Mouse (Mus musculus) brain, embryonic 14.5 days (tissue): ENCODE results near the gene Pgbd1. TPM values are rescaled to one million over a fixed set of nuclear protein-coding genes. Genes with fewer than 3 reads are reported as not detected.

ENCODE experiments used
- DNase-seq: peaks from one replicate; pipeline ENCODE4 v3.0.0-alpha.2; 2011; ENCODE audit warnings: low read depth
- CTCF ChIP-seq: fragments of 200-500 bp; IDR thresholded peaks from 2 replicates; pipeline ENCODE4 v1.5.1; 2012; ENCODE audit warnings: inconsistent platforms, mild to moderate bottlenecking, moderate library complexity, borderline replicate concordance; ENCODE audit not compliant: insufficient read depth, insufficient read length; ENCODE audit errors: extremely low read depth
- POLR2A ChIP-seq: fragments of 200-500 bp; IDR thresholded peaks from 2 replicates; pipeline ENCODE4 v1.6.1; 2012; ENCODE audit warnings: mild to moderate bottlenecking, inconsistent platforms, borderline replicate concordance; ENCODE audit not compliant: poor library complexity, insufficient read depth, insufficient read length, severe bottlenecking; ENCODE audit errors: extremely low read depth
- polyA plus RNA-seq: library from polyadenylated mRNA; depleted of rRNA; stranded (reverse); fragments of >200 nt; gene quantifications from 2 replicates; pipeline ENCODE4 v1.2.3, GENCODE M21; 2012

Gene Pgbd1
- polyA plus RNA-seq, 1 experiment: 4.9 TPM

DNA sequence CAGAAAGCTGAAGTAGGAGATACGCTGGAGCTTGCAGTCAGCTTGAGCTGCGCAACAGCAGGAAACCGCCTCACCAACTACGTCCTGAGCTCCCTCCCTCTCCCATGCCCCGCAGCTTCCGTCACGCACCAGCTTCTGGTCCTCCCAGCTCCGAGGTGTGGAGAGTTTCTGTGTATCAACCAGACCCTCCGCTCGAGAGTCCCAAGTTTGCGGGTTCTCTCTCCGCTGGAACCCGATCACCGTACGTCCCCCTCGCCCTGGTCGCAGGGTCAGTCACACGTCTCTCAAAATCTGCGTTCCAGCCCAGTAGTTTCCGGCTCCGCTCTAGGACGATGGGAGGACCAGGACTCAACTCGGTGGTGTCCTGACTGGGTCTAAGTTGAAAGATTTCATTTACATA, 12.6 kb upstream of the Pgbd1 start, which contains the start of gene Zscan26:
Gene Zscan26, minus strand, starts transcription at position 282 of the 400 bp plus-strand sequence.
- DNase-seq: peak; percentile 94
- peak; percentile 8; the same call in 1 of the 2 replicates for TF ChIP-seq POLR2A
- TF ChIP-seq CTCF: no peak

DNA sequence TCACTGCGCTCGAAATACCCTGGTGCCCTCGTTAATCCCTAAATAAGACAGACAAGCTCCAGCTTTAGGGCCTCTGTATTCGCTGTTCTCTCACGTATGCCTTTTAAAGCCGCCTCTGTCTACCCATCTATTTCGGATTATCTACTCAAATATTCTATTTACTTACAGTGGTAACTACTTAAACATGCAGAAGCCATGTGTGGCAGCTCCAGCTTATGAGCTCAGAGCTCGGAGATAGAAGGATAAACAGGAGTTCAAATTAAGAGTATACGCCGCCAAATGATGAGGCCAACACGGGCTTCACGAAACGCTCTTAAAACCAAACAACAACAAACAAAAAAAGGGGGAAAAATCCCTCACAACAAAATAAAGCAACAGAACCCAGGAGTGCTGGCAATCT, 12.2 kb upstream of the Pgbd1 start:
- TF ChIP-seq POLR2A (no peak), CTCF (no peak)
- no peak for DNase-seq

DNA sequence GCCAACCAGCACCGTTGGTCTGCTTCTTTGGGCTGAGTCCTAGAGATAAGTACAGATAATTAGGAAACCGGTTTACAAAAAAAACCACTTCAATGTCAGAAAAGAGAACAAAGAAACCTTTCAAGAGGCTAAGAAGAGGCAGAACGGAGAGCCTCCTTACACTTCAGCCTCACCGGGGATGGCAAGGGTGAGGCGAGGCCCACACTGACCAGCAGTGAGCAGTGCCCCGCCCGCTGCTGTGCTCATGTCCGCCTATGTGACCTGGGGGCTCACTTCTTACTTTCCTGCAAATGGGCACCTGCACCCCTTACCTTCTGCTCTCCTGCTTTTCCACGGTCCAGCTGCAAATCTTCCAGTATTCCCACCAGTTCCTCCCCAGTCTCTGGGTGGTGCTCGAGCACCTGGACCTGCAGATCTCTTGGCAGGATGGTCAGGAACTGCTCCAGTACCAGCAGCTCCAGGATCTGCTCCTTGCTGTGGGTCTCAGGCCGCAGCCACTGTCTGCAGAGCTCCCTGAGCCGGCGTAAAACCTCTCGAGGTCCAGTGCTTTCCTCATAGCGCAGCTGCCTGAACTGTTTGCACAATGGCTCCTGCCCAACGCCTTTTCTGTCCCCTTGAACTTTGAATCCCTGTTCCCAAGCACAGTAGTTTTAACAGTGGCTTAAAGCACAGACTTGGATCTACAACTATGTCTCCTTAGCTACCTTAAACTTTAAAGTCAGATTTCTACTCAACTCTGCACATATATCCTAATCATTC, 7.2 kb upstream of the Pgbd1 start:
- TF ChIP-seq CTCF (no peak), POLR2A (no peak)
- no peak for DNase-seq

DNA sequence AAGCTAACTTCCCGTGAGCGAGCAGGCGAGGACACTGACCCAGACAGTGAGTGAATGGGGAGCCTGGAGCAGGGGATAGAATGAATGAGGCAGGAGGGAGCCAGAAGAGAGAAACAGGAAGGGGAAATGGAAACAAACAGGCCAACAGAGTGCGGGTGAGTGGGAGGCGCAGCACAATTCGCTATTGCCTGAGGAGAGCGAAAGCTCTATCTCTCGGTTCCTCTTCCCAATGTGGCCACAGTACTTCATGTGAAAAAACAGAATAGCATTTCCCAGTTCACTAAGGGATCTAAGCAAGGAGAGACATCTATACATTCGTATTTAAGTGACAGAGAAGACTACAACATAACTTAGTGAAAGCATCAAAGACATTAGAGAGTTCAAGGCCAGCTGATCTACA, 5.9 kb upstream of the Pgbd1 start:
- no peak for DNase-seq
- no peak for TF ChIP-seq POLR2A
- no peak for TF ChIP-seq CTCF

DNA sequence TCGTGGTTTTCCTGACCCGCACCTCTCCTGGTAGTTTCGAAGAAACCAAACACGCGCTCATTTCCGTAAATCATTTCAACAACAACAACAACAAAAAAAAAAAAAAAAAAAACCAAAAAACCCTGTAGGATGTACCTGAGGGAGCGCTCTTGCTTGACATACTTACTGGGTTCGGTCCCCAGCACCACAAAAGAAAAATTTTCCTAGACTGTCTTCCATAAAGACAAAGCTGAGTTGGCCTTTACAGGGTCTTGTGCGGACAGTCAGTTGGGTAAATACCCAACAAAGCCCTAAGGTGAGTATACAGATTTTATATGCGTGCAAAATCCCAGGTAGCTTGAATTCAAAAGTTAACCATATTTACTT, 332 bp upstream of the Pgbd1 start:
- DNase-seq: no peak
- TF ChIP-seq CTCF: no peak
- no peak for TF ChIP-seq POLR2A

DNA sequence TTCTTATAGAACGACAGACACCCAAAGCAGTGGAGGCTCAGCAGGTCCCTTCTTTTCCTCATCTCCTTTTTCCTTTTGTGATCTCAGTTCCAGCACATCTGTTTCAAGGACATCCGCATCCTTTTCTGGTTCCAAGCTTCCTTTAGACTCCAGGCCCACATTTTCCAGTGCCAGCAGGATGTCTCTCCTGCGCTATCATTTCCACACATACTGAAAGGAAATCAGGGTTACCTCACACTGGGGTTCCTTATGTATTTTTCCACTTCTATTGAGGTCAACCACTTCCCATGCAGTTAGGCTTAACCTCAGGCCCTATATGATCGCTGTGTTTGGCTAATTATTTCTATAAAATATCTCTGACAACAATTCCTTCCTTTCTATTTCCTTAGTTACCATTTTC, 5.4 kb downstream of the Pgbd1 start:
- no peak for TF ChIP-seq POLR2A
- DNase-seq: no peak

DNA sequence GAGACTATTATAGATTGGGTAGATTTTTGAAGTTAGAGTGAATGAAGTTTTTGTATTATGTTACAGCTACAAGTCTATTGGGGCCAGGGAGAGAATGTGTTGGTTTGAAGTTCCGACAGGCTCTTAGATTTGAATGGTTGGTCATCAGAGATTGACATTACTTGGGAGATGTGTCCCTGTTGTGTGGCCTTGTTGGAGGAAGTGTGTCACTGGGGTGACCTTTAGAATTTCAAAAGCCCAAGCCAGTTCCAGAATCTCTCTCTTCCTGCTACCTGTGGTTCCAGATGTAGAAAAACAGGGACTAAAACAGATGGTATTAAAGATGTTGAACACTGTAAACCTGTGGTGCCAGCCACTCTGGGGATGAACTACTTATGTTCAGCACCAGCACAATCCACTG, 13.2 kb downstream of the Pgbd1 start:
- no peak for TF ChIP-seq POLR2A
- TF ChIP-seq CTCF: no peak
- no peak for DNase-seq

DNA sequence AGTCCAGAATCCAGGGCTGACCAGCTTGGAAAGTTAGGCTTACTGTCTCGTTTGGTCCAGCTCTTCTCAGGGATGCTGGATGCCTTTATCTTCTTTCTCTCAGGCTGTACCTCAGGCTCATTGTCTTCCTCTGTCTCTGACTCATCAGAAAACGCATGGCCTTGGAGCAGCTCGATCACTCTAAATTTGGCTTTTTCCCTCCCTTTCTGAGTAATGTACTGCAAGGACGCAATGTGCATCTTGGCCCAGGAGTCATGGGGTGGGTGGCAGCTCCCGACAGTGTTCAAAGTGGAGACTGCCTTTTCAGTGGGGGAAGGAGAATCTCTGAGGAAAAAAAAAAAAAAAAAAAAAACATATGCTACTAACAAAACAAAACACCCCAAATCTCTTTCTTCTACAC, 17.6 kb downstream of the Pgbd1 start:
- TF ChIP-seq POLR2A: no peak
- DNase-seq: no peak

DNA sequence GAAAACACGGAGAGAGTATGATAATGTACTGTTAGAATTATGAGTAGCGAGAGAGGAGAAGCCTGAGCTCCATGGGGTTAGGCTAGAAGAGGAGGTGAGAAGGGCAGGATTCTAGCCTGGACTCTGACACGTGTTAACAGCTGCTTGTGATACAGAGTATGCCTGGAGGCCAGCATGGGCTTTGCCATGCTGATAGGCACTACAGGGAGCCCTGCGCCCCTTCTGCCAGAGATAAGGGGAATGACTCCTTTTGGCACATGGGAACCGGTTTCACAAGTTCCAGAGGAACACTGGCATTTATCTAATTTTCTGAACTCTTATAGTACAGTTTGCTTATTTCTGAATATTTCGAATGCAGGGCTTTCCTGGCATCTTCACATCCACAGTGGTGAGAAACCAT, 22.0 kb downstream of the Pgbd1 start:
- DNase-seq: no peak

DNA sequence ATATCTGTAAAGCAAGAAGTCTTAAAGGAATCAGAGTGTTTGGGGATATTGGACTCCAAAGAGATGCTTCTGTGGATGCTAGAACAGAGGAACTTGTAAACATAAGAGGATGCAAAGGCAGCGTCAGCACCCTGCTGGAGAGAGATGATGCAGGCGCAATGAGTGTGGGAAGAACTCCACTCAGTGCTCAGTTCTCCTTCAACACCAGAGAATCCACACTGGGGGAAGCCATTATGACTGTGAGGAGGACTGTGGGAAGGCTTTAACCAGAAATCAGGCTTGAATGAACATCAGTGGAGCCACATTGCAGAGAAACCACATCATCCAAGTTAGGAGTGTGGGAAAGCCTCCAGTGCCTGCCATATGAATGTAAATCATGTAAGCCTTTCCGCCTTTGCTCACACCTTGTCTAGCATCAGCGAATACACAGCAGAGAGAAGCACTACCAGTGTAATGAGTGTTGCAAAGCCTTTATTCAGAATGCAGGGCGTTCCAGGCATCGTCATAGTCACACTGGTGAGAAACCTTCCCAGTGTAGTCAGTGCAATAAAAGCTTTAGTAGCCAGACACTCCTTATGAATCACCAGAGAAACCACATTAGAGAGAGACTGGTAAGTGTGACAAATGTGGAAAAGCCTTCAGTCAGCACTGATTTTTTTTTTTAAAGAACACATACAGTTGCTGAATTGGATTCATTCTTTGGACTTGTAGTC, 23.4 kb downstream of the Pgbd1 start:
- TF ChIP-seq CTCF (no peak), POLR2A (no peak)

More for the DNA sequence above, 22.0 kb downstream of the Pgbd1 start:
- TF ChIP-seq CTCF: no peak

DNA sequence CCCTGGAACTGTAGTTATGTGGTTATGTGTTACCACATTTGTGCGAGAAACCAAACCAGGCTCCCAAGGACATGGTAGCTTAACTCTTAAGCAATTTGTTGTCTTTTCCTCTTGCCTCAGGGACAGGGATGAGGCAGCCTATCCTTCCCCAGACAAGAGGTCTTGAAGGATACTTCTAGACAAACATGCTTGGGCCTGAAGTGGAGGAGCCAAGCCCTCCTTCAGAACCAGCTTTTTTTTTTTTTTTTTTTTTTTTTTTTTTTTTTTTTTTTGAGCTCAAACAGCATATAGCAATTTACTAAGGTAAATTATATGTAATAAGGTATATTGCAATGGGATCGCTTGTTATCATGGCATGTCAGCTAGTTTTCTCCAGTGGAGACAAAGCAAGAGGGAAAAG, 25.1 kb downstream of the Pgbd1 start:
- TF ChIP-seq CTCF (no peak), POLR2A (no peak)
- no peak for DNase-seq

More for the DNA sequence above, 23.4 kb downstream of the Pgbd1 start:
- no peak for DNase-seq

DNA sequence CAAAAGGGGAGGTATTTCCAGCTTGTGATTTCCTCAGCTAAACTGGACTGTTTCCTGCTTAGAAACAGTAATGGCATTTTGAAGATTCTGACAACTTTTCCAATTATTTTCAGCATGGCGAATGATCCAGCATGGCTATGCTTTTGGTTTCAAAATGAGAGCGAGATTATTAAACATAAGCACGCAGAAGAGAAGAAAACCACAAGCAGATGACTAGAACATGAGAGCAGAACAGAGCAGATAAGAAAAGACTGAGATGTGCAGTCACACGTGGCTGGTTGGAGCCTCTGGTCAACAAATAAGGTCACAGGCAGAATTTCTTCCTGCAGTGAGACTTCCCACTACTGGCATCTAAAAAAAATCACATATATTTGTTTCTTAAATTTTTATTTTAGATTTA, 25.6 kb downstream of the Pgbd1 start:
- TF ChIP-seq POLR2A (no peak), CTCF (no peak)
- no peak for DNase-seq
